Mouse (Mus musculus): Measurements from ENCODE around the gene Dhrs4.

Dhrs4 gene

DNA sequence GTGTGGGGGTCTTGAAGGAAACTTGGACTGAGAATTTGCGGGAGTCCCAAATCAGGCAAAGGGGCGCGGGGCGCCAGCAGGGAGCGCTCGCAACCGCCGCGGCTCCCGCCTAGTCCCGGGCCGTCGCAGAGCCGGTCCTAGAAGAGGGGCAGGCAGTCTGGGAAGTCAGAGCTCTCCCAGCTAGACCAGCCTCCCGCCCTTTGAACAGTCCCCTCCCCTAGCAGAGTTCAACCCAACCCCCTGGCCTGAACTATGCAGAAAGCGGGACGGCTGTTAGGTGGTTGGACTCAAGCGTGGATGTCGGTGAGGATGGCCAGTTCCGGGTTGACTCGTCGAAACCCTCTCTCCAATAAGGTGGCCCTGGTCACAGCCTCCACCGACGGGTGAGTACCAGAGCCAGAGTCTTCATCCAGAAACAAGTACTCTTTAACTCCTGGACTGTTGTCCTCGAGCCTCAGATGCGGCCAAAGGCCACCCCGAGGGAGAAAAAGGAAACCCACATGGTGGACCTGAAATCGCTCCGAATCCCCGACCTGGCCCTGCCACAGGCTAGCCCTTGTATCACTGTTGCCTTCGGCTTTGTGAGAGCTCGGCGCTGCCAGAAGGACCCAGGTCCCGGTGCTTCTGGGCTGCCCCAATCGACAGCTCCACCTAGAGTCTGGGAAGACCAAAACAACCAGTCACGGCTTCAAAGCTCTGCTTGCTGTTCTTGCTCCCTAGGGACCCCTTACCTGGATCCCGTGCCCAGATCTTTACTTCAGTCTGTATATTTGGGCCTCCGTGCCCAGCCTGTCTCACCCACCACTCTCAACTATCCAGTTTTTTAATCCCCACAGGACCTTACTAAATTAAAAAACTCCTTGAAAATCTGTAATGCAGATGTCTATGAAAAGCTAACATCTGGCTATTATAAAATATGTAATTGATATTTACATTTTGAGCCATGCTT, at the start of gene Dhrs4:
Gene Dhrs4 (plus strand): TSS at position 108 of the 949 bp plus-strand sequence.
- DNase-seq (ENCODE audit: low spot score), result peak; percentile 75

GRCm38 (mm10) chr14:55430255-55430654, 48.3 kb upstream of the Dhrs4 start:
- DNase-seq (ENCODE audit: low spot score), result no peak

- no peak for DNase-seq (ENCODE audit: low spot score)
These were observed 45.5 kb upstream of the Dhrs4 start for GRCm38 (mm10) chr14:55433052-55433451.

- no peak for DNase-seq (ENCODE audit: low spot score)
These were observed 43.7 kb upstream of the Dhrs4 start for GRCm38 (mm10) chr14:55434825-55435224.

DNA sequence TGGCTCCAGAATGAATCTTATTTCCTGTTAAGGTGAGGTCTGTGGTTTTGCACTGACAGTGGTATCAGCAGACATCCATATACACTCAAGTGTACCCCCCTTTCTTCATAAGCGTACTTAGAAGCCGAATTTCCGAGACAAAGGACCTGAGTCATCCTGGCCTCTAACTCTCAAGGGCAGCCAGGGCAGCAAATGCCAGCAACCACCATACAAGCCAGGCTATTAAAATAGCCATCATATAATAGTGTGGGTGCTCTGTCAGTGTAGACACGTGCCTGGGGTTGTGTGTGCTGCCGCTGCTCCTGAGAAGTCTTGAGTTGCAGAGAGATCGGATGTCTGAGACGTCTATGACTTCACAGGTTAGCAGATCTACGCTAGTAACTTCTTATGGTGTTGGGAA, 41.4 kb upstream of the Dhrs4 start:
- DNase-seq (ENCODE audit: low spot score), result no peak

DNA sequence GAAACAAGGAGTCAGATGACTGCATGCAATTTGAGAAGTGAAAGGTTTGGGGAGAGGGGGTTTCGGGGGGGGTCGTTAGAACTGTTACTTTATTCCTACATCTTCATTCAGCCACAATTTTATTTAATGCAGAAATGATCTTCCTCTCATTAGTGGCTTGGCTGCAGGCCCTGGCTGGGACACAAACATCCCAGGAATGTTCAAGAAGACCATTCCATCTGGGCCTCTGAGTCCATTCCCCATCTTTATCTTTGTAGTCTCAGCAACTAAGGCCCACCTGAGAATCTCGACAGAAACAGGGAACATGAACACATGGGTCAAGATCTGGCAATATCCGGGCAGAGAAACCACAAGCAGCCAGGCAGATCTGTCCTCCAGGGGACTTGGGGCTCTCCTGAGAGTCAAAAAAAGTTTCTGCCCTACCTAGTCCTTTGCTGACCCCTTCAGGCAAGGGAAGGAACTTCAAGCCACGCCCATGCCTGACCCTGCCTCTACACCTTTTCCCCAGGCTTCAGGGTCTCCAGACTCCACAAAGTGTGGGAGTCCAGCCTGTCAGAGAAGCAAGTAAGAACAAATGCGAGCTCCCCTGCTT, 40.3 kb upstream of the Dhrs4 start:
- DNase-seq (ENCODE audit: low spot score), result peak; percentile 51

DNA sequence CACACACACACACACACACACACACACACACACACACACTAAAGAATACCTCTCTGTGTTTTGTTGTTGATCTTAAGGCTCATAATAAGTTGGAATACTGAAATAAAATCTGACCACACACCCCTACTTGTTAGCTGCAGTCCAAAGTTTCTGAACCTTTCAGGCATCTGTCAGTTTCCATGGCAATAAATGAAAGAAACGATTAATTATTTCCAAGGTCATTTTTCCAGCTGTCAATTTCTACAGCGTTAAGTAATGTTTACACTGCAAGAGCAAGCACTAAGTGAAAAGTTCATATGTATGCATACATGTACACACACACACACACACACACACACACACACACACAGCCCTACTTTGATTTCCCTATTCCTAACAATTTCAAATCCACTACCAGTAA, 20.9 kb upstream of the Dhrs4 start:
- DNase-seq (ENCODE audit: low spot score), result no peak

DNA sequence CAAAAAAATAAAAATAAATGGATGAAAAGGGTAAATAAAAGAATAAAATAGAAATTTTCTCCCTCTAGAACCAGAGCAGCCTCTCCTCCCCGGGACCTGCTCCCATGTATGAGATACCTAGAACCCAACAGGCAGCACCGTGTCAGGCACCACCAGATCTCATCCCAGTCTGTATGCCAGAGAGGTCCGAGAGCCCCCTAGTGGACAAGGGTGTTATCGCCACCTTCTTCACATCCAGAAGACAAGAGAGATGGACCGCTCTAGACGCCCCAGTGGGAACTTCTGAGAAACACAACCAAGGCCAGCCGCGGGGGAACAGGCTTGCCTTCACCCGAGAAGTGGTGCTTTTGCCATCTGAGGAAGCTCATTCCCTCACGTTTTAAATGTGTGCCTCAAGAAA, 20.3 kb upstream of the Dhrs4 start:
- DNase-seq (ENCODE audit: low spot score), result no peak

GRCm38 (mm10) chr14:55458761-55459160, 19.8 kb upstream of the Dhrs4 start:
- DNase-seq (ENCODE audit: low spot score), result no peak

DNA sequence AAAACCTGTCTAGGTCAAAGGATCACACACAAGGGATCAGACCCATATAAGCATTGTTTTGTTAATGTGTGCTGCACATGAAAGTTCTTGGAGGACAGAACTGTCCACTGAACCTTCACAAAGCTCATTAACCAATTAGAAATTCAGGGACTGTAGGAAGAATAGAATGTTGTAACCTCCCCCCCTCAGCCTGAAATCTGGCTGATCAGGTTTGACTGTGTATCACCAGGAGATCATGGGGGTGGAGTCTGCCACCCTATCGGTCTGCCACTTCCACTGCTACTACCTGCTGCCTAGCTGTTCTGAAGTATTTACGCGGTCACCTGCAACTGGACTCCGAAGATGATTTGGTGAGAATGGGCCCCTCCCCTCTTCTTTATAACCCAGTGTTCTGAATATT, 18.8 kb upstream of the Dhrs4 start:
- no peak for DNase-seq (ENCODE audit: low spot score)

DNA sequence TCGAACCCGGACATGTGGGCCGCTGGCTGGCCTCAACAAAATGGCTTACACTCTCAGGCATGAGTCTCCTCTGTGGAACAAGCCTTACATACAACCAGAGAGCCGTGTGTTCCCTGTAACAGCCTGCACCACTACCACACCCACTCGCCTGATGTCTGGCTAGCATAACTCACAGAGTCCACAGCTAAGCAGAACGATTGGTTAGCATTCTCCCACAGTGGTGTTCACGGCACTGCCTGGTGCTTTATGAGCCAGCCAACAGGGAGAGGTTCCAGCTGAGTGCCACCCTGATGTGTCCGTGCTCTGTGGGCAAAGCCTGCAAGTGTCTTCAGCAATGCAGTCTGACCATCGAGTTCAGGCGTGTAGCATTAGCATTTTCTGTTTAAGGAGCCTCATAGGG, 18.3 kb upstream of the Dhrs4 start:
- no peak for DNase-seq (ENCODE audit: low spot score)

- no peak for DNase-seq (ENCODE audit: low spot score)
These were observed 16.8 kb upstream of the Dhrs4 start for GRCm38 (mm10) chr14:55461757-55462156.

GRCm38 (mm10) chr14:55466481-55466880, 12.1 kb upstream of the Dhrs4 start:
- no peak for DNase-seq (ENCODE audit: low spot score)

DNA sequence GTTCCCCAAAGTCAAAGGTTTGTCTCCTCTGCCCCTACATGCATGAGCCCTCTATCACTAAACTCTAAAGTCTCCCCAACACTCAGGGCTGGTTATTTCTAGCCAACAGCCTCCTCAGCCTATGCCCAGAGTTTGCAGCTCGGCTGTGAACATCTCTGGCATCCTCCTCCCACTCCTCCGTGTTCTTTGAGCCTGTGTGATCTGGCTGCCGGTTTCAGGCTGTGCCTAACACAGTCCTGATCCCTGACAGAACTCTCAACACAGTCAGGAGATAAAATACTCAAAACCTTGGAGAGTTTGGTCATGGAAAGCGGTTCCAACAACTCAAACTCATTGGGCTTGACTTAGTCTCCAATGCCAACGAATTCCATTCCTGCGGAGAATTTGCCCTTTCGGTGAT, 11.4 kb upstream of the Dhrs4 start:
- no peak for DNase-seq (ENCODE audit: low spot score)

- DNase-seq (ENCODE audit: low spot score), result no peak
These were observed 10.2 kb upstream of the Dhrs4 start for GRCm38 (mm10) chr14:55468301-55468741.

DNA sequence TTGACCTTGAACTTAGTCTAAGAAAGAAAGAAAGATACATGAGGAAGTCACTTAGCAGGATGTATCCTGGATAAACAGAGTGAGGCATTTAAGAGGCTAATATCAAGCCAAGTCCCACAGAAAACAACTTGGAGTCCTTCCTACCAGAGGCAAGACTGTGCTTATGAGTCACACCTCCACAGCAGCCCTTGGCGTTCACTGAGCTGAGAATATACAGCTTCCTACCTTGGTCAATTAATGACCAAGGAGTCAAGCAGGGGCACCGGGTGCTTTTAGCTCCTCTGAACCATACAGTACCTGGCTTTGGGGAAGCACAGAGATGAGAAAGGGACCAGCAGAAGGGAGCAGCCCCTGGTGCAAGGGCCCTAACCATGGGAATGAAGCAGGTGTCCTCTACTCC, 9.5 kb upstream of the Dhrs4 start:
- DNase-seq (ENCODE audit: low spot score), result no peak

DNA sequence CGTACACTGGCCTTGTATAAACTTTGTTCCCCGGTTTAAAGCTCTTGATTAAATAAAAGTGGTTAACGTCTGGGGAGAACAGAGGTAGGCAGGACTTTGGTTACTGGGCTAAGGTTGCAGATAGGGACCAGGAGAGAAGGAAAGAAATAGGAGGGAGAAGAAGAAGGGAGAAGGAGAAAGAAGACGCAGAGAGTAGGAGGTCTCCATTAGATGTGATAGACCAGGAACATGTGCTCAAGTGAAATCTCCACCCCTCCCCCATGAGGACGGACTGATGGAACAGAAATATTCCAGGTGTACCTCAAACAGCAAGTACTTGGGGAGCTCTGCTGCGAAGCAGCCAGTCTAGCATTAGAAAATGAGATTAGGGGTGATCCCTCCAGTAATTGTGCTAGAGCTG, 8.7 kb upstream of the Dhrs4 start:
- DNase-seq (ENCODE audit: low spot score), result no peak

DNA sequence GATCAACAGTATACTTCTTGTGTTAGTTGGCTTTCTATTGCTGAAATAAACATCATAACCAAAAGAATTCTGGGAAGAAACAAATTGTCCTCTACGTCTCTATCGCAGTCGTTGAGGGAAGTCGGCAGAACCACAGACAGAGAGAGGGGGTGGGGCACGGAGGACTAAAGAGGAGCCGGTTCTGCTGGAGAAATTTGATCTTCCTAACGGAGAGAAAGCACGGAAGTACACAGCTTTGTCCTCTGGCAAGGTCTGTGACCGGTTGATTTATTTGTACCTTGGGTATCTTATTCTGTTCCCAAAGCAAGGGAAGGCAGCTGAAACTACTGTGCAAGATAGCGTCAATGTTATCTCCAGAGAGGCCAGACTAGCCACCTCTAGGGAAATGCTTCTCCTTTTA, 7.8 kb upstream of the Dhrs4 start:
- DNase-seq (ENCODE audit: low spot score), result no peak

DNA sequence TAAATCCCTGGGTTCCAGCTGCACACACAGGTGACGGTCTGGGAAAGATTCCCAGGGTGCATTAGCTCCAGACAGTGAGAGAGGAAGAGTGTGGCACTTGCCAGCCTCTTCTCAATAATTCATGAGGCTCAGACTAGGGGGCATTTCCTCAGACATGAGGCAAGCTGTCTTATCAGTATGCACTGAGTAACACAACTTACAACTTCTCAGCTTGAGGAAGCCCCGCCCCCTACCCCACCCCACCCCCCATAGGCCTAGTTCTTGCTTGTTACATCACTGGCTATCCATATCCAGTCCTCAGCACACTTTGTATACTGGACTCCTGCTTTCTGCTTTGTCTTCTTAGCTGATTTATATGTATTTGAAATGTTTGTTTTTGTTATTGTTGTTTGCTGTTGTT, 2.9 kb upstream of the Dhrs4 start:
- DNase-seq (ENCODE audit: low spot score), result no peak

DNA sequence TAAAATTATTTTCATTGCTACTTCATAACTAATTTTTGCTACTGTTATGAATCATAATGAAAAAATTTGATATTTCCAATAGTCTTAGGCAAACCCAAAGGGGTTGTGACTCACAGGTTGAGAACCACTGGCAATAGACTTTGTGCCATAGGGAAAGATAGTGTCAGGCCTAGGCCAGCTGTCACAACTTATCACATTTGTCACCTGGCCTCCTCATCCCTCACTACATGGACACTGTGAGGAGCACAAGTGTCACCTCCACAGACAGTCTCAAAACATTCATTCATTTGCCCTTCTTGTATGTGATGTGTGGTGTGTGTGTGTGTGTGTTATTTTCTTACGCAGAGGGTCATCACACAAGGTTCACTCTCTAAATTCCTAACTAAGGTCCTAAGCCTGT, 1.1 kb upstream of the Dhrs4 start:
- no peak for DNase-seq (ENCODE audit: low spot score)

DNA sequence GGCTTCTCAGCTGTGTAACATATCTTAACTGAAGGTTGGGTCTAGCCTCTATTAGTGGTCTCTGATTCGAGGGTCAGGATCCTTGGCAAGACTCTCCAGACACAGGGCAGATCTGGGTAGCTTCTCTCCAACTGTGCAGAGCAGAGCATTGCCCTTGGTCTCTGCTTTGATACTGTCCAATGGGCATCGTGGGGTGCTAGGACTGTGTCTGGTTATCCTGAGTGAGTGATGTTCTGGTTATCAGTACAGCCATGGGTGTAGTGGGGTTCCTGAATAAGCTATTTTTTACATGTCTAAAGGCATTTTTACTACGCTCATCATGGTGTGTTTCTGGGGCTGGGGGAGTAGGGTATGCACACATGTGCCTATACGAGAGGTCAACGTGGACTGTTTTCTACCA, 729 bp upstream of the Dhrs4 start:
- DNase-seq (ENCODE audit: low spot score), result no peak

DNA sequence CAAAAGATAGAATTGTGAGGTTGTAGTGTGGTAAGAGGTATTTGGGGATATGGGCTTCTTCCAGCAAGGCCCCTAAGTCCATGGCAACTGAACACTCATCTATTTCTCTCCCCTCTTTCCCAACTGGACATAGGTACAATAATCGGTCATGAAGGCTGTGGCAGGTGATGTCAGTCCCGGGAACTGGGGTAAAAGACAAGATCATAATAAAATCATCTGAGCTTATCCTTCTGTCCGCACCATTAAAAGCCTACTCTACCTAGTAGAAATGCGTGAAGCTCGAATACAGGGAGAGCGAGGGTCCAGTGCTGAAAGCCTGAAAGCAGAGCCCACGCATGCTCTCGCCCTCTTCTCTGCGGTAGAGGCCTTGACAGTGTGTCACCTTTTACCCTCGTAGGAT, 1.1 kb downstream of the Dhrs4 start:
- no peak for DNase-seq (ENCODE audit: low spot score)

DNA sequence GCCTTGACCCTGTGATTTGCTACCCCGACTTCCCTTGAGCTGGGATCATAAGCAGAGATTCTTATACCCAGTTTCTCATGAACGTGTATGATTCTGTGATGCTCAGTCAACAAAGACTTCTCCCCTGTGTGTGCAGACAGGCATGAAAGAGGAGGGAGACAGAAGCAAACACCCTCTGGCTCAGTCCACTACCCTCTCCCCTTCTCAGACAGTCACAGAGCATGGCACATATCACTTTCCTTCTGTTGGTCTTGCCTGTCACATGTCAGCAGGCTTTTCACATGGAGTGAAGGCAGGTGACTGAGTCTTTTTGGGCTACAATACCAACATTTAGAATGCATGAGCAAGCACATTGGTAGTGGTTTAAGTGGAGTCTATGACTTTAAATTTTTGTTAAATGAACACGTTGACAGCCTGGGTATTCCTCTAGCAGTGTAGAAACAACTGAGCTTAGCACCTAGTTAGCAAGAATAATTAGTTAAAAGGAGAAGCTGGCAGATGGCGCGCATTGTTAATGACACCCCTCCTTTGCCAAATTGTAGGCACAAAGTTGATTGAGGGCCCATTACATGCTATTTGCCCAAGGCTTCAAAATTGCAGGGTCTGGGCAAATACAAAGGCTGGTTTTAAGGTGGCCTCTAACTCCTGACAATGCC, 6.0 kb downstream of the Dhrs4 start:
- no peak for DNase-seq (ENCODE audit: low spot score)
